Mouse (Mus musculus): ENCODE data around the gene Fam83e. TPM values are rescaled to one million over a fixed set of nuclear protein-coding genes. Genes with fewer than 3 reads are reported as not detected.

The Fam83e gene
- polyA plus RNA-seq, 1 experiment from 2014 or later, result 1.0 TPM

- H3K27me3 ChIP-seq, result peaks cover 21% of the 10 kb centered on the region
- peak overlapping the region; percentile 91 for H3K27ac ChIP-seq
- H3K4me2 ChIP-seq (replicated peaks), result peak overlapping the region; percentile 94
- peak overlapping the region; percentile 66 for H3K9ac ChIP-seq
- no peaks in the 10 kb centered on the region for H3K9me3 ChIP-seq (replicated peaks)
- H3K4me3 ChIP-seq, result peak overlapping the region; percentile 55
- H3K36me3 ChIP-seq, result no peaks in the 10 kb centered on the region
- 43% methylated on average over 12 of the region's 12 CpGs for WGBS
- H3K4me1 ChIP-seq, result peaks cover 75% of the 10 kb centered on the region
- no peak for ATAC-seq (ENCODE audit: low FRiP score)
Observed at GRCm38 (mm10) chr7:45703521-45704033, 17.4 kb upstream of the Fam83e start.

DNA sequence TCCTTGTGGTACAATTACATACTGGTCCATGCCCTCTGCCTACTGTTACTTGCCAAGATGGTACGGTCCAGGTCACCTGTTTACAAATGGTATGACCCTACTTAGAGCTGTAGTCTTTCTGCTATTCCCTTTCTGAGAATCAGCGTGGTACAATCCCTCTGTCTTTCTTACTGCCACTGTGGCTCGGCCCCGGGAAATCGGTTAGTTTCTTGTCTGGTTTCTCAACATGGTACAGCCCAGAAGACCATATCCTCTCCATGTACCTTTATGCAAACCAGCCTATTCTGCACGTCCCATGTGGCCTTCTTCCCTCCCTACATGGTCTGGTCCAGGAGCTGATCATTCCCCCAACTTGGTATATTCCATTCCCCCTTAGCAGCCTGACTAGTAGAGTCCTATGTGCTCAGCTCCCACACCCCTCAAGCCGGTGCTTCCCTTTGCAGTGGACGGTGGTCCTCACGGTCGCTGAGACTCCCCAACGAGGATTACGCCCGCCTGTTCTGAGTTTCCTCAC lies 16.9 kb upstream of the Fam83e start:
- H3K4me1 ChIP-seq, result peaks cover 81% of the 10 kb centered on the region
- H3K36me3 ChIP-seq, result no peaks in the 10 kb centered on the region
- peak overlapping the region; percentile 55 for H3K4me3 ChIP-seq
- peak overlapping the region; percentile 91 for H3K27ac ChIP-seq
- H3K27me3 ChIP-seq, result peaks cover 16% of the 10 kb centered on the region
- H3K4me2 ChIP-seq (replicated peaks), result peak overlapping the region; percentile 94
- ATAC-seq (ENCODE audit: low FRiP score), result peak; percentile 55
- peak overlapping the region; percentile 66 for H3K9ac ChIP-seq
- 2% methylated on average over 13 of the region's 13 CpGs for WGBS
- H3K9me3 ChIP-seq (replicated peaks), result no peaks in the 10 kb centered on the region

- under 1% methylated on average over 36 of the region's 36 CpGs for WGBS
- H3K36me3 ChIP-seq, result no peaks in the 10 kb centered on the region
- H3K4me3 ChIP-seq, result peak within 1 kb of the TSS; percentile 55
- peak within 1 kb of the TSS; percentile 91 for H3K27ac ChIP-seq
- ATAC-seq (ENCODE audit: low FRiP score), result peak; percentile 83
- peak within 1 kb of the TSS; percentile 66 for H3K9ac ChIP-seq
- H3K27me3 ChIP-seq, result peaks cover 8% of the 10 kb centered on the region
- H3K4me1 ChIP-seq, result peaks cover 81% of the 10 kb centered on the region
- H3K9me3 ChIP-seq (replicated peaks), result no peaks in the 10 kb centered on the region
- peak within 1 kb of the TSS; percentile 94 for H3K4me2 ChIP-seq (replicated peaks)
Observed at GRCm38 (mm10) chr7:45704730-45705442, 16.1 kb upstream of the Fam83e start, which contains the start of gene Dbp. Dbp (plus strand) TSS chr7:45705088.

- Histone ChIP-seq H3K27ac (peak overlapping the region; percentile 70), H3K4me3 (peak overlapping the region; percentile 55), H3K4me2 (replicated peaks) (peak overlapping the region; percentile 94), H3K9me3 (replicated peaks) (no peaks in the 10 kb centered on the region), H3K9ac (peak overlapping the region; percentile 49), H3K4me1 (peaks cover 80% of the 10 kb centered on the region), H3K27me3 (peaks cover 2% of the 10 kb centered on the region), H3K36me3 (peaks cover 3% of the 10 kb centered on the region)
- peak; percentile 1; the same call in 1 of the 2 replicates for ATAC-seq (ENCODE audit: low FRiP score)
- WGBS, result under 1% methylated on average over 21 of the region's 21 CpGs
Observed at GRCm38 (mm10) chr7:45705443-45705864, 15.6 kb upstream of the Fam83e start.

GRCm38 (mm10) chr7:45705873-45706281 lies 15.1 kb upstream of the Fam83e start:
- Histone ChIP-seq H3K27me3 (no peaks in the 10 kb centered on the region; the same call in none of the 2 replicates), H3K4me2 (replicated peaks) (peak overlapping the region; percentile 94), H3K9me3 (replicated peaks) (no peaks in the 10 kb centered on the region), H3K4me3 (peak overlapping the region; percentile 55), H3K9ac (peak overlapping the region; percentile 78), H3K36me3 (peaks cover 7% of the 10 kb centered on the region), H3K27ac (peak overlapping the region; percentile 70; the same call in 1 of the 2 replicates), H3K4me1 (peaks cover 76% of the 10 kb centered on the region)
- ATAC-seq (ENCODE audit: low FRiP score), result no peak
- WGBS, result 0% methylated on average over 7 of the region's 7 CpGs

- Histone ChIP-seq H3K27me3 (no peaks in the 10 kb centered on the region; the same call in none of the 2 replicates), H3K9me3 (replicated peaks) (no peaks in the 10 kb centered on the region), H3K36me3 (peaks cover 16% of the 10 kb centered on the region), H3K4me3 (peak overlapping the region; percentile 55), H3K9ac (peak overlapping the region; percentile 78), H3K27ac (peak overlapping the region; percentile 49), H3K4me2 (replicated peaks) (peak overlapping the region; percentile 94), H3K4me1 (peaks cover 67% of the 10 kb centered on the region)
- no peak for ATAC-seq (ENCODE audit: low FRiP score)
- WGBS, result under 1% methylated on average over 37 of the region's 45 CpGs
Observed at GRCm38 (mm10) chr7:45706721-45707241, 14.2 kb upstream of the Fam83e start.

DNA sequence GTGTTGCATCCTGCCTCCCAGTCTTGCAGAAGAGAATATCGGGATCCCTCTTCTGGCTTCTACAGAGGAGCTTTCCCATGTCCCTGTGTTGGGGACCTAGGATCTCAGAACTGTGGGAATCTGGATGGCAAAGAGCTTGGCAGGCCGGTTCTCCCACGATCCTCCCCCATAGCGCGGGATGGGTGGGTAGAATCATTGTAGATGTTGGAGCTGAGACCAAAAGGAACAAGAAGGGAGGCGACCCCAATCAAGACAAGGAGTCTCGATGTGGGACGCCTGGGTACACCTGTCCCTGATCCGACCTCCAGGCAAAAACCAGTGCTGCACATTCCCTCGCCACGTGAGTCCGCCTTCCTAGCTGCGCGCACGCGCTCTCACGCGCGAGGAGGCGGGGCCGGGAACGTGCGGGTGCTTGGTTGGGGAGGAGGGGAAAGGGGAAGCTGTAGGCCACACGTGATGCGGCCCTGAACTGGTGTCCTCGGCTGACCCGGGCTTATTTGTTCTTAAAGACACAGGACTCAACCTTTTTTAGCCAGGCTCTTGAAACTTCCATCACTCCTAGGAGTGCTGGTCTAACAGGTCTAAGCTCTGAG lies 13.5 kb upstream of the Fam83e start:
- H3K4me3 ChIP-seq, result peak overlapping the region; percentile 55
- peaks cover 66% of the 10 kb centered on the region for H3K4me1 ChIP-seq
- H3K27ac ChIP-seq, result peak overlapping the region; percentile 49
- H3K27me3 ChIP-seq, result no peaks in the 10 kb centered on the region; the same call in 1 of the 2 replicates
- peaks cover 23% of the 10 kb centered on the region for H3K36me3 ChIP-seq
- peak overlapping the region; percentile 94 for H3K4me2 ChIP-seq (replicated peaks)
- under 1% methylated on average over 27 of the region's 27 CpGs for WGBS
- no peaks in the 10 kb centered on the region for H3K9me3 ChIP-seq (replicated peaks)
- no peak for ATAC-seq (ENCODE audit: low FRiP score)
- H3K9ac ChIP-seq, result peak overlapping the region; percentile 36; the same call in 1 of the 2 replicates

- ATAC-seq (ENCODE audit: low FRiP score), result no peak
- no peaks in the 10 kb centered on the region for H3K9me3 ChIP-seq (replicated peaks)
- no peak overlapping the region for H3K9ac ChIP-seq
- WGBS, result 47% methylated on average over 13 of the region's 13 CpGs
- no peaks in the 10 kb centered on the region for H3K27me3 ChIP-seq
- peak overlapping the region; percentile 94 for H3K4me2 ChIP-seq (replicated peaks)
- H3K36me3 ChIP-seq, result peaks cover 31% of the 10 kb centered on the region
- H3K4me3 ChIP-seq, result no peak overlapping the region
- peak overlapping the region; percentile 49 for H3K27ac ChIP-seq
- H3K4me1 ChIP-seq, result peaks cover 60% of the 10 kb centered on the region
Observed at GRCm38 (mm10) chr7:45708221-45708761, 12.7 kb upstream of the Fam83e start.

DNA sequence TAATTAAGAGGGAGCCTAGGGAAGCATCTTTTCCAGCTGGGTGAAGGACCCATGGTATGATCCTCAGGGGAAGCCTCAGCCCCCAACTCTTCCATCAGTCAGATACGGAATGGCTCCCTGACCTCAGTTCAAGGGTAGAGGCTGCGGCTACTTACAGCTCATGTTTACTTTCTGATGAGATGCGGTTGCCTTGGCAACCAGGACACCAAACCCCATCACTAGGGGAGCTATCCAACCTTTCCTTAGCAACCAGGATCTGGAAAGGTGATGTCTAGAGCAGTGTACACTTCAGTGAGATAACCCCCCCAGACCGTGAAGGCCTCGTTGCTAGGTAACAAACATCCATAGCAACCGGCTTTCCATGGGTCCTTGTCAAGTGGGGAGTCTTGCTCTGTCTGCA lies 12.0 kb upstream of the Fam83e start:
- WGBS, result 32% methylated on average over 6 of the region's 6 CpGs
- Histone ChIP-seq H3K4me3 (no peak overlapping the region), H3K27me3 (no peaks in the 10 kb centered on the region), H3K9ac (no peak overlapping the region), H3K36me3 (peaks cover 35% of the 10 kb centered on the region), H3K4me1 (peaks cover 55% of the 10 kb centered on the region), H3K9me3 (replicated peaks) (no peaks in the 10 kb centered on the region), H3K4me2 (replicated peaks) (peak overlapping the region; percentile 94; the same call in 1 of the 2 replicates), H3K27ac (peak overlapping the region; percentile 69)
- ATAC-seq (ENCODE audit: low FRiP score), result 0 out of 2 replicates have a peak, but pooled peaks have one; percentile 2

GRCm38 (mm10) chr7:45709677-45710355 lies 11.2 kb upstream of the Fam83e start:
- peaks cover 63% of the 10 kb centered on the region for H3K4me1 ChIP-seq

GRCm38 (mm10) chr7:45710477-45711191 lies 10.4 kb upstream of the Fam83e start:
- Histone ChIP-seq H3K4me3 (no peak overlapping the region), H3K27ac (0 out of 2 replicates have a peak overlapping the region, but pooled peaks have one; percentile 69), H3K27me3 (no peaks in the 10 kb centered on the region), H3K4me2 (replicated peaks) (no peak overlapping the region), H3K4me1 (peaks cover 61% of the 10 kb centered on the region), H3K36me3 (peaks cover 35% of the 10 kb centered on the region), H3K9me3 (replicated peaks) (no peaks in the 10 kb centered on the region), H3K9ac (no peak overlapping the region)
- ATAC-seq (ENCODE audit: low FRiP score), result no peak
- WGBS, result 94% methylated on average over 20 of the region's 20 CpGs

More at GRCm38 (mm10) chr7:45709677-45710355, 11.2 kb upstream of the Fam83e start:
- no peak for ATAC-seq (ENCODE audit: low FRiP score)
- Histone ChIP-seq H3K27me3 (no peaks in the 10 kb centered on the region), H3K4me2 (replicated peaks) (peak overlapping the region; percentile 16; the same call in 1 of the 2 replicates), H3K9me3 (replicated peaks) (no peaks in the 10 kb centered on the region), H3K36me3 (peaks cover 35% of the 10 kb centered on the region), H3K27ac (peak overlapping the region; percentile 69), H3K9ac (no peak overlapping the region; the same call in 1 of the 2 replicates), H3K4me3 (no peak overlapping the region)
- 63% methylated on average over 14 of the region's 14 CpGs for WGBS
